Mouse (Mus musculus): Measurements from ENCODE around the gene Slc26a8. TPM values are rescaled to one million over a fixed set of nuclear protein-coding genes. Genes with fewer than 3 reads are reported as not detected.

The Slc26a8 gene
- polyA plus RNA-seq, 1 experiment from 2014 or later = 1.0 TPM

DNA sequence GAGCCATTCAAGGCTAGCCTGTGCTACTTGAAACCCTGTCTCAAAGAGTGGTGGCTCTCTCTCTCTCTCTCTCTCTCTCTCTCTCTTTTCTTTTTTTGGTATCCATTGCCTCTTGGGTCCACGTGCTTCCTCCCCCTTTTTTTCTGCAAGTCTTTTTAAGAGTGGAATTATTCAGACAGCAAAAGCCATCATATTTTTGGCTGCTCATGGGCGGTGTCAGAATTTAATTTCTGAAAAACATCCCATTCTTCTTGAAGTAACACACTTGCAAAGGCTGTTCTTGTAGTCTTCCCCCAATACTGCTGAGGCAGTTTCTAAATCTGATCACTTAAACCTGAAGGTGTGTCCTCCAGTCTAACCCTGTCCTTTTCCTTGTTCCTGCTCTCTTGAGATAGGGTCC is 63.1 kb downstream of the Slc26a8 start:
- H3K27ac ChIP-seq (ENCODE audit: low read depth, low read length) = no peak overlapping the region
- ATAC-seq (replicated peaks; ENCODE audit: low FRiP score) = no peak
- H3K36me3 ChIP-seq (ENCODE audit: control insufficient read depth, insufficient read depth, low read length) = no peaks in the 10 kb centered on the region
- H3K9ac ChIP-seq (ENCODE audit: low read length) = no peak overlapping the region
- 76% methylated on average over 2 of the region's 2 CpGs for WGBS
- H3K9me3 ChIP-seq (ENCODE audit: control insufficient read depth, low read length) = no peaks in the 10 kb centered on the region
- DNase-seq (ENCODE audit: low spot score) = no peak
- no peak overlapping the region for H3K4me3 ChIP-seq (ENCODE audit: low read depth, low read length)
- H3K4me2 ChIP-seq (ENCODE audit: low read depth, low read length, severe bottlenecking) = no peak overlapping the region
- 0 out of 2 replicates have a peak, but pooled peaks cover 2% of the 10 kb centered on the region for H3K4me1 ChIP-seq (replicated peaks; ENCODE audit: control insufficient read depth, insufficient read depth, low read length)
- no peaks in the 10 kb centered on the region for H3K27me3 ChIP-seq (ENCODE audit: control insufficient read depth, insufficient read depth, low read length)

GRCm38 (mm10) chr17:28625327-28625726 is 64.7 kb downstream of the Slc26a8 start:
- H3K27ac ChIP-seq (ENCODE audit: low read depth, low read length) = no peak overlapping the region
- H3K36me3 ChIP-seq (ENCODE audit: control insufficient read depth, insufficient read depth, low read length) = no peaks in the 10 kb centered on the region
- H3K4me2 ChIP-seq (ENCODE audit: low read depth, low read length, severe bottlenecking) = no peak overlapping the region
- ATAC-seq (replicated peaks; ENCODE audit: low FRiP score) (no peak), DNase-seq (ENCODE audit: low spot score) (no peak)
- H3K27me3 ChIP-seq (ENCODE audit: control insufficient read depth, insufficient read depth, low read length) = no peaks in the 10 kb centered on the region
- peaks cover 6% of the 10 kb centered on the region for H3K4me1 ChIP-seq (replicated peaks; ENCODE audit: control insufficient read depth, insufficient read depth, low read length)
- no peak overlapping the region for H3K9ac ChIP-seq (ENCODE audit: low read length)
- no peaks in the 10 kb centered on the region for H3K9me3 ChIP-seq (ENCODE audit: control insufficient read depth, low read length)
- H3K4me3 ChIP-seq (ENCODE audit: low read depth, low read length) = no peak overlapping the region
- WGBS = 94% methylated on average over 15 of the region's 15 CpGs

- WGBS = 87% methylated on average over 2 of the region's 2 CpGs
- H3K36me3 ChIP-seq (ENCODE audit: control insufficient read depth, insufficient read depth, low read length) = peaks cover 4% of the 10 kb centered on the region
- H3K27me3 ChIP-seq (ENCODE audit: control insufficient read depth, insufficient read depth, low read length) = no peaks in the 10 kb centered on the region
- no peak for ATAC-seq (replicated peaks; ENCODE audit: low FRiP score)
- peaks cover 6% of the 10 kb centered on the region for H3K4me1 ChIP-seq (replicated peaks; ENCODE audit: control insufficient read depth, insufficient read depth, low read length)
- no peak overlapping the region for H3K4me3 ChIP-seq (ENCODE audit: low read depth, low read length)
- H3K27ac ChIP-seq (ENCODE audit: low read depth, low read length) = no peak overlapping the region
- no peak overlapping the region for H3K9ac ChIP-seq (ENCODE audit: low read length)
- no peak for DNase-seq (ENCODE audit: low spot score)
- H3K9me3 ChIP-seq (ENCODE audit: control insufficient read depth, low read length) = no peaks in the 10 kb centered on the region
- no peak overlapping the region for H3K4me2 ChIP-seq (ENCODE audit: low read depth, low read length, severe bottlenecking)
These were observed 65.2 kb downstream of the Slc26a8 start for GRCm38 (mm10) chr17:28624841-28625240.

GRCm38 (mm10) chr17:28622300-28622759 is 67.7 kb downstream of the Slc26a8 start, which contains the start of gene Srpk1:
Srpk1 (minus strand) TSS chr17:28622709.
- DNase-seq (ENCODE audit: low spot score) = peak; percentile 96
- peak within 1 kb of the TSS; percentile 81 for H3K27ac ChIP-seq (ENCODE audit: low read depth, low read length)
- peaks cover 5% of the 10 kb centered on the region for H3K36me3 ChIP-seq (ENCODE audit: control insufficient read depth, insufficient read depth, low read length)
- under 1% methylated on average over 37 of the region's 53 CpGs for whole genome bisulfite sequencing
- no peaks in the 10 kb centered on the region for H3K27me3 ChIP-seq (ENCODE audit: control insufficient read depth, insufficient read depth, low read length)
- H3K4me2 ChIP-seq (ENCODE audit: low read depth, low read length, severe bottlenecking) = peak within 1 kb of the TSS; percentile 91
- peak within 1 kb of the TSS; percentile 99 for H3K4me3 ChIP-seq (ENCODE audit: low read depth, low read length)
- H3K4me1 ChIP-seq (replicated peaks; ENCODE audit: control insufficient read depth, insufficient read depth, low read length) = peaks cover 6% of the 10 kb centered on the region
- ATAC-seq (replicated peaks; ENCODE audit: low FRiP score) = peak; percentile 95
- peak within 1 kb of the TSS; percentile 97 for H3K9ac ChIP-seq (ENCODE audit: low read length)
- H3K9me3 ChIP-seq (ENCODE audit: control insufficient read depth, low read length) = no peaks in the 10 kb centered on the region

- no peaks in the 10 kb centered on the region for H3K9me3 ChIP-seq (ENCODE audit: control insufficient read depth, low read length)
- H3K4me2 ChIP-seq (ENCODE audit: low read depth, low read length, severe bottlenecking) = peak overlapping the region; percentile 91
- peak; percentile 74 for ATAC-seq (replicated peaks; ENCODE audit: low FRiP score)
- H3K27ac ChIP-seq (ENCODE audit: low read depth, low read length) = peak overlapping the region; percentile 81
- H3K27me3 ChIP-seq (ENCODE audit: control insufficient read depth, insufficient read depth, low read length) = no peaks in the 10 kb centered on the region
- peaks cover 5% of the 10 kb centered on the region for H3K36me3 ChIP-seq (ENCODE audit: control insufficient read depth, insufficient read depth, low read length)
- under 1% methylated on average over 64 of the region's 78 CpGs for WGBS
- peak; percentile 82 for DNase-seq (ENCODE audit: low spot score)
- H3K4me1 ChIP-seq (replicated peaks; ENCODE audit: control insufficient read depth, insufficient read depth, low read length) = peaks cover 6% of the 10 kb centered on the region
- H3K9ac ChIP-seq (ENCODE audit: low read length) = peak overlapping the region; percentile 97
- H3K4me3 ChIP-seq (ENCODE audit: low read depth, low read length) = peak overlapping the region; percentile 99
These were observed 68.4 kb downstream of the Slc26a8 start for GRCm38 (mm10) chr17:28621381-28622299.

- 95% methylated on average over 1 of the region's 1 CpGs for WGBS
These were observed 71.3 kb downstream of the Slc26a8 start for GRCm38 (mm10) chr17:28618775-28619174.

GRCm38 (mm10) chr17:28618124-28618523 is 71.9 kb downstream of the Slc26a8 start:
- ATAC-seq (replicated peaks; ENCODE audit: low FRiP score) = no peak
- no peak overlapping the region for H3K4me3 ChIP-seq (ENCODE audit: low read depth, low read length)
- no peaks in the 10 kb centered on the region for H3K27me3 ChIP-seq (ENCODE audit: control insufficient read depth, insufficient read depth, low read length)
- H3K27ac ChIP-seq (ENCODE audit: low read depth, low read length) = no peak overlapping the region
- no peak overlapping the region for H3K9ac ChIP-seq (ENCODE audit: low read length)
- H3K36me3 ChIP-seq (ENCODE audit: control insufficient read depth, insufficient read depth, low read length) = peaks cover 5% of the 10 kb centered on the region
- H3K4me2 ChIP-seq (ENCODE audit: low read depth, low read length, severe bottlenecking) = no peak overlapping the region
- no peaks in the 10 kb centered on the region for H3K9me3 ChIP-seq (ENCODE audit: control insufficient read depth, low read length)
- H3K4me1 ChIP-seq (replicated peaks; ENCODE audit: control insufficient read depth, insufficient read depth, low read length) = peaks cover 6% of the 10 kb centered on the region
- no peak for DNase-seq (ENCODE audit: low spot score)
- 87% methylated on average over 7 of the region's 7 CpGs for WGBS

More at GRCm38 (mm10) chr17:28618775-28619174, 71.3 kb downstream of the Slc26a8 start:
- Histone ChIP-seq H3K36me3 (ENCODE audit: control insufficient read depth, insufficient read depth, low read length) (peaks cover 5% of the 10 kb centered on the region), H3K9me3 (ENCODE audit: control insufficient read depth, low read length) (no peaks in the 10 kb centered on the region), H3K9ac (ENCODE audit: low read length) (no peak overlapping the region), H3K27me3 (ENCODE audit: control insufficient read depth, insufficient read depth, low read length) (no peaks in the 10 kb centered on the region), H3K4me1 (replicated peaks; ENCODE audit: control insufficient read depth, insufficient read depth, low read length) (peaks cover 6% of the 10 kb centered on the region), H3K4me3 (ENCODE audit: low read depth, low read length) (no peak overlapping the region), H3K4me2 (ENCODE audit: low read depth, low read length, severe bottlenecking) (no peak overlapping the region), H3K27ac (ENCODE audit: low read depth, low read length) (no peak overlapping the region)
- ATAC-seq (replicated peaks; ENCODE audit: low FRiP score) (no peak), DNase-seq (ENCODE audit: low spot score) (no peak)

GRCm38 (mm10) chr17:28617636-28618035 is 72.4 kb downstream of the Slc26a8 start:
- no peak overlapping the region for H3K4me3 ChIP-seq (ENCODE audit: low read depth, low read length)
- no peak overlapping the region for H3K9ac ChIP-seq (ENCODE audit: low read length)
- H3K4me1 ChIP-seq (replicated peaks; ENCODE audit: control insufficient read depth, insufficient read depth, low read length) = peaks cover 5% of the 10 kb centered on the region
- 92% methylated on average over 10 of the region's 10 CpGs for WGBS
- H3K4me2 ChIP-seq (ENCODE audit: low read depth, low read length, severe bottlenecking) = no peak overlapping the region
- ATAC-seq (replicated peaks; ENCODE audit: low FRiP score) (no peak), DNase-seq (ENCODE audit: low spot score) (no peak)
- H3K27me3 ChIP-seq (ENCODE audit: control insufficient read depth, insufficient read depth, low read length) = no peaks in the 10 kb centered on the region
- H3K27ac ChIP-seq (ENCODE audit: low read depth, low read length) = no peak overlapping the region
- H3K9me3 ChIP-seq (ENCODE audit: control insufficient read depth, low read length) = no peaks in the 10 kb centered on the region
- H3K36me3 ChIP-seq (ENCODE audit: control insufficient read depth, insufficient read depth, low read length) = peaks cover 5% of the 10 kb centered on the region

All from forebrain, embryonic 11.5 days (tissue).